Mouse (Mus musculus) ES-Bruce4 (cell line): ENCODE measurements around the gene Nt5m. TPM values are rescaled to one million over a fixed set of nuclear protein-coding genes. Genes with fewer than 3 reads are reported as not detected.

Source experiments
- H3K27ac ChIP-seq: 2 replicates; pipeline ENCODE4 v1.5.1; 2012; ENCODE audit warnings: low read length, inconsistent platforms; ENCODE audit not compliant: insufficient read depth
- H3K27me3 ChIP-seq: 2 replicates; pipeline ENCODE4 v1.6.1; 2012; ENCODE audit warnings: mild to moderate bottlenecking, low read length, inconsistent platforms; ENCODE audit not compliant: control insufficient read depth, poor library complexity, insufficient read depth, severe bottlenecking
- H3K36me3 ChIP-seq: 2 replicates; pipeline ENCODE4 v1.6.1; 2012; ENCODE audit warnings: inconsistent platforms, mild to moderate bottlenecking, low read length, moderate library complexity; ENCODE audit not compliant: control insufficient read depth, poor library complexity, insufficient read depth, severe bottlenecking
- H3K4me1 ChIP-seq: one replicate; pipeline ENCODE4 v1.8.1; 2011; ENCODE audit warnings: low read length; ENCODE audit not compliant: control insufficient read depth, insufficient read depth
- H3K4me3 ChIP-seq: 2 replicates; pipeline ENCODE4 v1.5.1; 2011; ENCODE audit warnings: low read depth, mild to moderate bottlenecking, low read length
- H3K9ac ChIP-seq: 2 replicates; pipeline ENCODE4 v1.6.1; 2012; ENCODE audit warnings: low read depth, mild to moderate bottlenecking, inconsistent platforms; ENCODE audit not compliant: poor library complexity, severe bottlenecking
- H3K9me3 ChIP-seq: replicated peaks from 2 replicates; pipeline ENCODE4 v1.6.1; 2012; ENCODE audit warnings: mild to moderate bottlenecking, low read length, inconsistent platforms; ENCODE audit not compliant: control insufficient read depth, poor library complexity, insufficient read depth, severe bottlenecking
- CTCF ChIP-seq: IDR thresholded peaks from one replicate; pipeline ENCODE4 v1.8.1; 2011; ENCODE audit warnings: low read depth, low read length
- EP300 ChIP-seq: IDR thresholded peaks from 2 replicates; pipeline ENCODE4 v1.6.1; 2011; ENCODE audit warnings: low read depth, low read length; ENCODE audit not compliant: insufficient read depth
- POLR2A ChIP-seq: IDR thresholded peaks from one replicate; pipeline ENCODE4 v1.8.1; 2011; ENCODE audit warnings: low read length; ENCODE audit not compliant: insufficient read depth
- polyA plus RNA-seq: library from polyadenylated mRNA; stranded (reverse); fragments of >200 nt; gene quantifications from 2 replicates; pipeline ENCODE4 v1.2.4, GENCODE M21; 2011; ENCODE audit warnings: low read depth; ENCODE audit not compliant: missing spikeins, insufficient read depth, insufficient read length

Nt5m gene
- polyA plus RNA-seq = 3.7 and 4.2 TPM in 2 replicates

DNA sequence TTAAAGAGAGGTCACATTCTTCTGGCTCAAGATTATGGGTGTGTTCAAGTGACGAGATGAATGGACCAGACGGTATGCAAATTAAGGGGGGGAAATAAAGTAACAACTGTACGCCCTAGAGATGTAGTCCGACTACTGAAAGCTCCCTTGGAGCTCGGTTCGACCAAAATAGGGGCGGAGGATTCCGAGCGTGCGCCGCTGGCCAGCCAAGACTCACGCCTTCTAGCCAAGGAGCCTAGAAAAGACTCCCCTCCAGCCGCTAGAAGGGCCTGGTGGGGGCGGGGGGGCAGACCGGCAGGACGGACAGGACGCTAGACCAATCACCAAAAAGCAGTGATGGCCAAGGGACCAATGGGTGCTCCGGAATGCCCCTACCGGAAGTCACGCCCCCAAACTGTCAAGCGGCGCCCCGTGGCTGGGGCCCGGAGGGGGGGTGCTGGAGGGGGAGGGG lies at the start of gene Nt5m:
Nt5m (plus strand) TSS at position 440 of the 451 bp plus-strand sequence.
- no peaks in the 10 kb centered on the region for H3K4me1 ChIP-seq
- no peak for TF ChIP-seq CTCF
- TF ChIP-seq EP300 = no peak
- no peak for TF ChIP-seq POLR2A

DNA sequence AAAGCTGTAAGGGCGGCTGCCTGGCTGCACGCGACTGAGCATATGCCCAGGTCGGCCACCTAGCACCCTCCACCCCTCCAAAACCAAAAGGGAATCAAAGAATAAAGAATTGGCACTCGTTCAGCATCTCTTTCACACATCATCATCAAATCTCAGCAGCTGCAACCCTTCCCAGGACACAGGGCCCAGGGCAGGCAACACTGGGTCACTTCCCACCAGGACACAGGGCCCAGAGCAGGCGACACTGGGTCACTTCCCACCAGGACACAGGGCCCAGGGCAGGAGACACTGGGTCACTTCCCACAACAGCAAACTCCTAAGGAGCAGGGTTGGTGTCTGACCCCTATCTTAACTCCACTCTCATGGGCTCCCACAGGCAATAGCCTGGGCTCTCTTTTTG lies 45.9 kb upstream of the Nt5m start:
- Histone ChIP-seq H3K36me3 (peaks cover 25% of the 10 kb centered on the region), H3K27me3 (no peaks in the 10 kb centered on the region)

More for the DNA sequence above, at the start of gene Nt5m:
- H3K27ac ChIP-seq = peak within 1 kb of the TSS; percentile 30; the same call in 1 of the 2 replicates
- peak within 1 kb of the TSS; percentile 48 for H3K9ac ChIP-seq
- no peaks in the 10 kb centered on the region for H3K27me3 ChIP-seq
- no peaks in the 10 kb centered on the region for H3K9me3 ChIP-seq
- peaks cover 14% of the 10 kb centered on the region for H3K36me3 ChIP-seq
- peak within 1 kb of the TSS; percentile 78 for H3K4me3 ChIP-seq

GRCm38 (mm10) chr11:59800412-59800811 lies 38.8 kb upstream of the Nt5m start:
- Histone ChIP-seq H3K9me3 (no peaks in the 10 kb centered on the region), H3K27me3 (no peaks in the 10 kb centered on the region), H3K36me3 (peaks cover 46% of the 10 kb centered on the region), H3K4me3 (no peak overlapping the region), H3K4me1 (no peaks in the 10 kb centered on the region), H3K9ac (no peak overlapping the region), H3K27ac (no peak overlapping the region)
- no peak for TF ChIP-seq POLR2A
- TF ChIP-seq EP300 = no peak
- no peak for TF ChIP-seq CTCF

More for the DNA sequence above, 45.9 kb upstream of the Nt5m start:
- Histone ChIP-seq H3K4me3 (no peak overlapping the region), H3K27ac (no peak overlapping the region), H3K9me3 (no peaks in the 10 kb centered on the region), H3K9ac (no peak overlapping the region), H3K4me1 (no peaks in the 10 kb centered on the region)
- TF ChIP-seq EP300 = no peak
- no peak for TF ChIP-seq CTCF
- no peak for TF ChIP-seq POLR2A

- no peak overlapping the region for H3K27ac ChIP-seq
- TF ChIP-seq CTCF = no peak
- TF ChIP-seq EP300 = no peak
- TF ChIP-seq POLR2A = no peak
These were observed 37.4 kb upstream of the Nt5m start for GRCm38 (mm10) chr11:59801881-59802280.

GRCm38 (mm10) chr11:59803516-59803915 lies 35.7 kb upstream of the Nt5m start:
- Histone ChIP-seq H3K36me3 (peaks cover 46% of the 10 kb centered on the region), H3K9me3 (no peaks in the 10 kb centered on the region), H3K27me3 (no peaks in the 10 kb centered on the region), H3K4me1 (peaks cover 2% of the 10 kb centered on the region), H3K4me3 (no peak overlapping the region), H3K9ac (no peak overlapping the region), H3K27ac (no peak overlapping the region)
- no peak for TF ChIP-seq CTCF
- TF ChIP-seq POLR2A = no peak
- TF ChIP-seq EP300 = no peak

More at GRCm38 (mm10) chr11:59801881-59802280, 37.4 kb upstream of the Nt5m start:
- Histone ChIP-seq H3K4me3 (no peak overlapping the region), H3K9me3 (no peaks in the 10 kb centered on the region), H3K27me3 (no peaks in the 10 kb centered on the region), H3K4me1 (peaks cover 2% of the 10 kb centered on the region), H3K36me3 (peaks cover 51% of the 10 kb centered on the region), H3K9ac (no peak overlapping the region)

DNA sequence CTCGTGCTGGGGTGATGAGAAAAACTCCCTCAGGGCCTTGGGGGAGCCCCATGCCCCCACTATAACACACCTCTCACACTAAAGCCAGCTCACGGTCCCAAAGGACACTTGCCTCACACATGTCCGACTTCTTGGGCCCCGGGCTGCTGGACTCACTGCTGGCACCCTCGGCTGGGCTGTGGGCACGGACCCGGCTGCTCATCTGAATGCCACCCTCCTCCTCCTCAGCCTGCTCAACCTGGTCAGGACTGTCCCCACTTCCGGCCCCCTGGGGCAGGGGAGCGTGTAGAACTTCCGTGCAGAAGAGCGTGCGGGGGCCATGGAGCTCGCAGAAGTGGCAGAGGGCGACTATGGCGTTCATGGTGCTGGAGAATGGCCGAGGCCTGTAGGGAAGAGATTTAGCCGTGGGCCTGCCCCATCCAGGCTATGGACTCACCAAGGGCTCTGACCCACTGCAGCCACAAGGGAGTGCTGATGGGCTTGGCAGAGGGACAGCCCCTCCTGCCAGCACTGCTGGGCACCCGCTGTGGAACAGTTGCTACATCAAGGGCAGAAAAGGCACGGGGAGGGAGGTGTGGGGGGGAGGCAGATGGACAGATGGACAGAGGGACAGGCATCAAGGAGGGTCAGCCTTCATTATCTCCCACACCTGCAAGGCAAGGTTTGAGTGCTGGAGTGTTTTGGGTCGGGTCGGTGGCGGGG lies 34.7 kb upstream of the Nt5m start:
- no peaks in the 10 kb centered on the region for H3K27me3 ChIP-seq
- TF ChIP-seq CTCF = no peak
- no peak for TF ChIP-seq EP300
- no peak for TF ChIP-seq POLR2A
- peaks cover 2% of the 10 kb centered on the region for H3K4me1 ChIP-seq
- no peak overlapping the region for H3K9ac ChIP-seq
- H3K4me3 ChIP-seq = no peak overlapping the region
- H3K27ac ChIP-seq = no peak overlapping the region
- H3K36me3 ChIP-seq = peaks cover 43% of the 10 kb centered on the region
- H3K9me3 ChIP-seq = no peaks in the 10 kb centered on the region
